Mouse (Mus musculus) Patski (cell line): ENCODE measurements around the gene Cdk5rap3. TPM values are rescaled to one million over a fixed set of nuclear protein-coding genes. Genes with fewer than 3 reads are reported as not detected.
A peak's percentile ranks its signal among the peaks of the same experiment; 100 is the strongest.

ENCODE experiments used
- ATAC-seq: fragments of 100-300 bp; one replicate; pipeline ENCODE4 v1.8.0; 2021
- CTCF ChIA-PET: fragments of 350-600 bp; sonication (Branson Sonifier 250); formaldehyde crosslinking; loops from one replicate; lab custom pipeline; 2022; ENCODE audit warnings: inconsistent platforms; lab: Charles Lee
- POLR2A ChIA-PET: fragments of 350-600 bp; sonication (Branson Sonifier 250); formaldehyde crosslinking; loops from one replicate; lab custom pipeline; 2022; ENCODE audit warnings: antibody characterized with exemption, inconsistent platforms; lab: Charles Lee
- DNase-seq: peaks from one replicate; pipeline ENCODE4 v3.0.0-alpha.2; 2011; ENCODE audit warnings: low read depth, low spot score
- H3K27me3 ChIP-seq: fragments of 371-371 bp; one replicate; pipeline ENCODE4 v1.5.1; 2021
- CTCF ChIP-seq: fragments of 100-300 bp; IDR thresholded peaks from one replicate; pipeline ENCODE4 v1.5.1; 2021
- in situ Hi-C: fragments of 300-500 bp; cut with MboI; formaldehyde crosslinking; loops from 3 replicates; pipeline ENCODE4 v1.11.1; 2018; ENCODE audit warnings: low pct_unique_long_range_greater_than_20kb, mixed read lengths
- polyA plus RNA-seq: library from polyadenylated mRNA; unstranded; gene quantifications from one replicate; pipeline ENCODE4 v1.2.3, GENCODE M21; 2021

The Cdk5rap3 gene
- polyA plus RNA-seq, 1 experiment from 2014 or later = 95.8 TPM

DNA sequence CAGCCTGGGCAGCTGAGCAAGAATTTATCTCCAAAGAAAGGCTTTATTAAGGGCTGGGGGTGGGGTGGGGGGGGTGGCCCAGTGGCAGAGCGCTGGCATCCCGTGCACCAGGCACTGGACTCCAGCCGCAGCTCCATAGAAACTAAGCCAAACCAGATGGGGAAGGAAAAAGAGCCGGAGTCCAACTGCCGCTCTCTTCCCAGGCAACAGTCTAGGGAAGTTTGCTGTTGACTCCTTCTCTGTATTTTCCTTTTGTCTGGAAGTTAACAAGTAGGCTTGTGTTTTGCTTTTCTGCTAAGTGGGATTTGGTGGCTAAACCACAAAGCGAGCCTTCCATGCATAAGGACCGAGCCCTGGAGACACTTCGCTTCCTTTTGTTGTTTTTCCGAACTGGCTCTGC is 30.2 kb upstream of the Cdk5rap3 start:
- in situ Hi-C loops = no loop called here
- DNase-seq = no peak
- POLR2A ChIA-PET = no interaction called here
- no peaks in the 10 kb centered on the region for H3K27me3 ChIP-seq
- no peak for TF ChIP-seq CTCF
- no peak for ATAC-seq
- CTCF ChIA-PET = interaction anchor here (0.9 to 4.0 kb wide), 3 partner anchors 17 to 118 kb away, joined by 3 to 16 read pairs (median 4); no protein-coding TSS in a partner anchor

DNA sequence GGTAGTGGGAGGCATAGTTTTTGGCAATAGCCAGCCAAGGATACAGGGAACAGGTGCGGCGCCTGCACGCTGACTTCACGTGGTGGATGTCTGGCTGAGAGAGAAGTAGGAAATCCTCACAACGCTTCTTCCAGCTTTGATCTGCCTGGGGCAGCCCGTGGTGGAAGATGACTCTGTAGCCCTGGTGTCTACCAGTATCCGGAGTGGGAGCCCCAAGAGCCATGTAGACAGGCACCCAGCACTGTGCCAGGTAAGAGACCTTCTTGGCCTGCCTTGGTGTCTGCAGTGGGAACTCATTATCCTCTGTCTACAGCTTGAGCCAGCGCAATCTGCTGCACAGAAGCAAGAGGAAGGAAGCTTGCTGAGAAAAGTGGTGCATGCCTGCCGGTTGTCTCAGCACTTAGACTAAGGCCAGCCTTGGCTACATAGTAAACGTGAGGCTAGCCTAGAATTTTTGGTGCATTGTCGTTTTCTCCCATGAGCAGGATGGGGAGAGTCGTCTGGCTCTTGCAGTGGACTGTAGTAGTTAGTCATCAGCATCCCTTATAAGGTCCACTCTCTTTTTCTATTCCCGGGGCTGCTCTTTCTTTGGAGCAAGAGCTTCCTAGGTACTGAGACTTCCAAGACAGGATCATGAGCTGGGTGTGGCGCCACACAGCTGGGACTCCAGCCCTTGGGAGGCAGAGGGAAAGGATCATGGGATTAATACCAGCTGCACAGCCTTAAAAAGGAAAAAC is 28.7 kb upstream of the Cdk5rap3 start:
- in situ Hi-C loops = no loop called here
- CTCF ChIA-PET = interaction anchor here (1.3 kb wide), 1 partner anchor 19 kb away, joined by 4 read pairs; no protein-coding TSS in a partner anchor
- TF ChIP-seq CTCF = no peak
- H3K27me3 ChIP-seq = no peaks in the 10 kb centered on the region
- ATAC-seq = no peak
- no peak for DNase-seq
- POLR2A ChIA-PET = interaction anchor here (1.6 kb wide), 1 partner anchor 33 kb away, joined by 5 read pairs; no protein-coding TSS in a partner anchor

DNA sequence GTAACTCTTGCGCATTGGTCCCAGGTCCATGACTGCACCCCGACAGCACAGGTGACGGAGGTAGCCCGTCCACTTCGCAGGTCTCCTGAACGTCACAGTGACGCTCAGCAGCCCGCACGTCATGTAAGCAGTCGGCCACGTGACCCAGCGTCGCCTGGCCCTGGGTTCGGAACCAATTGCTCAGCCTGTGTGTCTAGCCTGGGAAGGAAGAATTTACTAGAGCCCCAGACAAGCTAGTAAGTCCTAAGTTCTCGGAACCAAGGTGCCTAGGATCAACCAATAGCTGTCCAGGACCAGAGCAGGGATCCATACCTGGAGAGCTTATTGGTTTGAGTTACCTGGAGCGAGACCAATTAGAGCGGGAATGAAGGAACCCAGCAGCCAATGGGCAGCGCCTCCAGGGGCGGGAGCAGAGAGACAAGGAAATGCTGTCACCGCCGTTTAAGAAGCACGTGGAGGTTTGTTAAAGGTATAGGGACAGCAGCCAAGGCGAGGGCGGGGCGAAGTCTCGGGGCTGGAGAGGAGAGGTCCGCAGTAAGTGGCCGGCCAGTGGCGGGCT is 27.5 kb upstream of the Cdk5rap3 start, which contains the start of gene Pnpo:
Gene Pnpo, minus strand, starts transcription at position 241 of the 559 bp plus-strand sequence.
- in situ Hi-C loops = no loop called here
- POLR2A ChIA-PET = interaction anchor here (1.6 kb wide), 1 partner anchor 34 kb away, joined by 5 read pairs; no protein-coding TSS in a partner anchor
- no peaks in the 10 kb centered on the region for H3K27me3 ChIP-seq
- ATAC-seq (peak; percentile 97), DNase-seq (peak; percentile 93)
- no peak for TF ChIP-seq CTCF
- CTCF ChIA-PET = no interaction called here

DNA sequence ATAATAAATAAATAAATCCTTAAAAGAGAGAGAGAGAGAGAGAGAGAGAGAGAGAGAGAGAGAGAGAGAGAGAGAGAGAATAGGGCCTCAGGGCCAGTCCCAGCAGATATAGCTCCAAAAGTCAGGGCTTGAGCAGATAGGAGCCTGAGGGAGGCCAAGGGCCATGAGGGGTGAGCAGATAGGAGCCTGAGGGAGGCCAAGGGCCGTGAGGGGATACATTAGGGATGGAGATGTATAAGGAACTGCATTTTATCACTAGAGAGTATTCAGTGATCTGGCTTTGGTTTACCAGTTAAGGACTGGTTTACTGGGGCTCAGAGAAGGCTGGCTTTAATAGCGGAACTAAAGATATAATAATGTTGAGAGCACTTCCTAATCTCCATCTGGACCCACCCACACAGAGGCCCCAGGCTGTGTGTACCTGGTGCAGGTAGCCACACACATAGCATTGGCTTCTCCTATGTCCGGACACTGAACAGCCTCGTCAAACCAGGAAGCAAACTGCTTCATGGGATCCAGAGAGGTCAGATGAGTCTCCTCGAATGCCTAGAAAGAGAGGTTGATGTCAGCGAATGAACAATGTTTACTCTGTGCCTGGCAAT is 25.8 kb upstream of the Cdk5rap3 start:
- no peaks in the 10 kb centered on the region for H3K27me3 ChIP-seq
- DNase-seq = no peak
- POLR2A ChIA-PET = interaction anchor here (0.9 kb wide), 1 partner anchor 10 kb away, joined by 3 read pairs; no protein-coding TSS in a partner anchor
- in situ Hi-C loops = no loop called here
- no peak for ATAC-seq
- no peak for TF ChIP-seq CTCF
- CTCF ChIA-PET = no interaction called here

DNA sequence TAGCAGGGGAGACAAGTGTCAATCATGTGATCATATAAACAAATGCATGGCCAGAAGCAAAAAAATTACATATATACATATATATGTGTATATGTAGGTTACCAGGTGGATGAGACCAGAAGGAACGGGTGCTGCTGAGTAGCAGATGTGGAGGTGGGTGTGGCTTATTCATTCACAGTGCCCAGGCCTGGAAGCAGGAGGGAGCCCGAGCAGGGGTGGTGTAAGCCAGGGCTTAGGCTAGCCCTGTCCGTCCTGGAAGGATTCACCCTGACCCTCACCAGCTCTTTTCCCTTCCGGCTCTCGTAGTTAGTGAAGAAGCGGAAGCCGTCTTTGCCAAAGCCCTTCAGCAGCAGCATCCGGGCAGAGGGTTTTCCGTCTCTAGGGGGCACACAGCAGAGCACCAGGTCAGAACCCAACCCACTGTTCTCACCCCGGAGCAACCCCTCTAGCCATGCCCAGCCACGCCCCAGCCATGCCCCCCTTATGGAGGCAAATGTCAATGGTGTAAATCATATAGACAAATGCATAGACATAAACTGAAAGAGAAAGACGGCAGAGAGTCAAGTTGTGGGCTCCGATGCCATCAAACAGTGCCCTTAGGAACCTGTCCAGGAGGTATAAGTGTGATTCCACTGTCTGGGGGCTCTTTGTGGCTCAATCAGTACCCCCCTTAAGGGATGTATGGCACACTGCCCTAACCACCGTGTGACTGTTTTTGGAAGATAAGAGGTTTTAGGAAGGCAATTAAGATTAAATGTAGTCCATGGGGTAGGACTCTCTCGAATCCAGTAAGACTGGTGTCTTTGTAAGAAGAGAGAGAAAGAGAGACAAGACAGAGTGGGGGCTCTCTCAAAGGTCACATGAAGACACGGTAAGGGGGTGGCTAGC is 24.5 kb upstream of the Cdk5rap3 start:
- H3K27me3 ChIP-seq = no peaks in the 10 kb centered on the region
- ChIA-PET POLR2A (no interaction called here), CTCF (interaction anchor here (0.9 kb wide), 2 partner anchors 23 to 25 kb away, joined by 3 to 5 read pairs; partner anchors contain the start of gene Cdk5rap3)
- DNase-seq (no peak), ATAC-seq (no peak)
- no peak for TF ChIP-seq CTCF
- in situ Hi-C loops = no loop called here

DNA sequence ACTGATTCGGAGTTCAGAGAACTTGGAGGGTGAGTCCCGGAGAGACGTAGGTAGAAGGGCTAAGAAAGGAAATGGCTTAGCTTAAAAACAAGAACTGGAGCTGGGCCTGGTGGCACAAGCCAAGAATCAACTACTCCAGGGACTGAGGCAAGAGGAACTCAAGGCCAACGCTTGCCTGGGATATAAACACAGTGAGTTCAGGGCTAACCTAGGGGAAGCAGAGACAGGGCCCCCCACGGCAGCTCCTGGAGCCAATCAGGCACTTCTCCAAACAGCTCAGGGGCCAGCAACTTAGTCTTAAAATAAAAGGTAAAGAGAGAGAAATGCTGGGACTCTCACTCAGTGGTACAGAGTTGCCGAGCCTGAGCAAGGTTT is 22.1 kb upstream of the Cdk5rap3 start:
- POLR2A ChIA-PET = interaction anchor here (0.7 to 1.2 kb wide), 2 partner anchors 21 to 31 kb away, joined by 3 to 4 read pairs; no protein-coding TSS in a partner anchor

DNA sequence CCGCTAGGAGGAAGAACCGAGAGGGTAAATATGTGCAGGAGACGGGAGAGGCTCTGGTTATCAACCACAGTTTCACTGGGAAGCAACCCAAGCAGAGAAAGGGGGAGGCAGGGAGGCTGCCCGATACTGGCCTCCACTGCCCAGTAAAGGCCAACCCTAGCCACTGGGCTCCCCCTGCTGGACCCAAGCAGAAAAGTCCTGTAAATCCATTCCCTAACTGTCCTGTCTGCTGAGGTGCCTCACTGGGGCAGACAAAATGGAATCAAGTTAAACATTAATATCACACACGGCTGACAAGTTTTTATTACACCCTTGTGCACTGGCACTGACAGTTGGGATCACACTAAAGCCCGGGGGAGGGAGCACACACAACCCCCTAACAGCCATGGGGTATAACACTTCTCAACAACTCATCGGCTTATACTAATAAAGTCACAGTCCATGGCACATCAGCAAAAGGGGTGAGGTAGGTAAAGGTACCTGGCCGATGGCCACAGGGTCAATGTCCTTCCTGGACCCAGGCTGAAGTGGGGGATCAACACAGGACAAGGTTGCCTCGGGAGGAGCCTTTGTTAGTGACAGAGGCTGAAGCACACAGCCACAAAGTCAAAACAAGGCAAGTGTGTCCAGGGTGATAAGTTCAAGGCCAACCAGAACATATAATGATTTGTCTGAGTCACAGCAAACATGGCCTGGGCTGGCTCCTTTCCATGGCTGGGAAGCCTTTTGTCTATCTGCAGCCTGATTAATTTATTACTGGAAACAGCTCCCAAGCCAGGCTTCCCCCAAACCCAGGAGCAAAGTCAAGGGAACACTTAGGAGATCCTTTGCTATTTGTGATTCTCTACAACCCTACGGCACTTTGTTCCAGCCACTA is 21.5 kb upstream of the Cdk5rap3 start:
- ATAC-seq (peak; percentile 85), DNase-seq (no peak)
- ChIA-PET CTCF (interaction anchor here (0.7 to 3.1 kb wide), 6 partner anchors 8 to 26 kb away, joined by 3 to 17 read pairs (median 8); partner anchors contain the start of gene Cdk5rap3), POLR2A (interaction anchor here (0.7 to 1.2 kb wide), 4 partner anchors 19 to 31 kb away, joined by 3 to 4 read pairs (median 3); partner anchors contain the start of gene Cdk5rap3)
- in situ Hi-C loops = no loop called here
- peak; percentile 96 for TF ChIP-seq CTCF
- no peaks in the 10 kb centered on the region for H3K27me3 ChIP-seq

More for the DNA sequence above, 22.1 kb upstream of the Cdk5rap3 start:
- CTCF ChIA-PET = interaction anchor here (1.0 to 3.1 kb wide), 5 partner anchors 9 to 25 kb away, joined by 3 to 17 read pairs (median 10); partner anchors contain the start of gene Cdk5rap3
- H3K27me3 ChIP-seq = no peaks in the 10 kb centered on the region
- DNase-seq (no peak), ATAC-seq (no peak)
- TF ChIP-seq CTCF = no peak
- in situ Hi-C loops = no loop called here

DNA sequence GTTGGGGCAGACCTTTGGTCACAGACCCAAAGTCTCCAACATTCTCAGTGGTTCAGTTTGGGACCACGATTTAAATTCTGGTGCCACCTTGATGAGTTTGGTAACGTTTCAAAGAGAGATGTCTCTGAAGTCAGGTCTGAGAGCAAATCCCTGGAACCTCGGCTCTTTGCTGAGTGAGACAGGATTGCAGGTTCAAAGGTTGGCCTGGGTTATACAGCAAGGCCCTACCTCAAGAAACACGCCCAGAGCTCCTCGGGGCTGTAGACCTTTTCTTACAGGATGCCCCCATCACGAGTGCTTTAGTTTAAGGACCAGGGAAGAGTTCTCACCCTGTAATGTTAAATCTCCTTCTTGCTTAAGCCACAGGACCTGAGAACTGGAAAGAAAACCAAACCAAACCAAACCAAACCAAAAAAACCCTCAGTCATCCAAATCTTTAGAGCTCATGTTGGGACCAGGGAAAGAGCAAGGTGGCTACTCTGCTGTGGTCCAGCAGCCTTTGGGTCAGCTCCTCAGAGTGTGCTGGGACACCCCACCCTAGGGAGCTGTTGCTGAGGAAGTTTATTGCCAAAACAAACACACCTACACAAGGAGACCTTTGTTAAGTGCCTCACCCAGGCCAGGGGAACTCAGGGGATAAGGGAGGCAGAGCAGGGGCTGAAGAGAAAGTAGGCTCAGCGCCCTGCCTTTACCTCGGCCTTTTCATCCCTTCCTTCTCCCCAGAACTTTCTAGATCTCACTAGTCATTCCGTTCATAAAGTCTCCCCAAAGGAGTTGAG is 19.8 kb upstream of the Cdk5rap3 start:
- TF ChIP-seq CTCF = no peak
- POLR2A ChIA-PET = no interaction called here
- ATAC-seq (no peak), DNase-seq (no peak)
- in situ Hi-C loops = no loop called here
- CTCF ChIA-PET = interaction anchor here (3.1 kb wide), 1 partner anchor 17 kb away, joined by 13 read pairs; no protein-coding TSS in a partner anchor
- H3K27me3 ChIP-seq = no peaks in the 10 kb centered on the region
